Mouse (Mus musculus) CH12.LX (cell line): ENCODE measurements around the gene Rnf144a. TPM values are rescaled to one million over a fixed set of nuclear protein-coding genes. Genes with fewer than 3 reads are reported as not detected.
A peak's percentile ranks its signal among the peaks of the same experiment; 100 is the strongest.

Experiments
- DNase-seq: peaks from one replicate; pipeline ENCODE4 v3.0.0-alpha.2; 2013; ENCODE audit errors: extremely low read depth
- H3K27ac ChIP-seq: 2 replicates; pipeline ENCODE4 v1.5.1; 2012; ENCODE audit warnings: low read depth, mild to moderate bottlenecking, control low read depth, moderate library complexity; ENCODE audit not compliant: insufficient read depth
- H3K27me3 ChIP-seq: replicated peaks from 2 replicates; pipeline ENCODE3; 2012; ENCODE audit warnings: inconsistent platforms
- H3K36me3 ChIP-seq, 2 experiments: replicated peaks in 1 of 2; 2 replicates each; pipeline versions ENCODE3 to v1.6.1; 2012; ENCODE audit warnings: inconsistent platforms in 1 of 2, low read length in 1 of 2, mild to moderate bottlenecking in 1 of 2, mixed read lengths in 1 of 2, moderate library complexity in 1 of 2; ENCODE audit not compliant: control insufficient read depth in 1 of 2, insufficient read depth in 1 of 2
- H3K4me1 ChIP-seq, 2 experiments: 2 replicates each; pipeline ENCODE4 v1.6.1; 2012; ENCODE audit warnings: inconsistent platforms in 1 of 2, moderate library complexity in 1 of 2; ENCODE audit not compliant: insufficient read depth in 2 of 2, control insufficient read depth in 1 of 2
- H3K4me2 ChIP-seq: 2 replicates; pipeline ENCODE4 v1.6.1; 2012; ENCODE audit warnings: low read depth, mild to moderate bottlenecking, control low read depth; ENCODE audit not compliant: poor library complexity, insufficient read depth, severe bottlenecking
- H3K4me3 ChIP-seq, 3 experiments: fragments of 150-350 bp in 1 of 3; sonication (generic) in 1 of 3; replicated peaks in 1 of 3; 2 replicates each; pipeline versions ENCODE3 to v1.5.1; 2011 to 2012; ENCODE audit warnings: low read depth in 2 of 3, low read length in 2 of 3, mild to moderate bottlenecking in 2 of 3, moderate library complexity in 2 of 3, control low read depth in 1 of 3, improper control_type of control experiment in 1 of 3, inconsistent platforms in 1 of 3, mixed read lengths in 1 of 3; ENCODE audit not compliant: poor library complexity in 1 of 3
- H3K79me2 ChIP-seq: replicated peaks from 2 replicates; pipeline ENCODE4 v1.6.1; 2012; ENCODE audit warnings: mild to moderate bottlenecking, moderate library complexity; ENCODE audit not compliant: control insufficient read depth, poor library complexity, insufficient read depth, severe bottlenecking; ENCODE audit errors: extremely low read depth
- H3K9ac ChIP-seq: 2 replicates; pipeline ENCODE4 v1.6.1; 2012; ENCODE audit warnings: low read depth, mild to moderate bottlenecking, control low read depth, moderate library complexity; ENCODE audit not compliant: insufficient read depth
- H3K9me3 ChIP-seq: replicated peaks from 2 replicates; pipeline ENCODE3; 2012; ENCODE audit warnings: low read length, inconsistent platforms, mixed read lengths
- BHLHE40 ChIP-seq: IDR thresholded peaks from 2 replicates; pipeline ENCODE4 v1.6.1; 2011; ENCODE audit warnings: mild to moderate bottlenecking, low read depth, low read length, improper control_type of control experiment
- CTCF ChIP-seq, 2 experiments: IDR thresholded peaks in 1 of 2; conservative IDR thresholded peaks in 1 of 2; 2 replicates each; pipeline ENCODE4 v1.5.1; 2011 to 2012; ENCODE audit warnings: low read depth in 2 of 2, low read length in 2 of 2, improper control_type of control experiment in 1 of 2, inconsistent platforms in 1 of 2, mild to moderate bottlenecking in 1 of 2, moderate library complexity in 1 of 2
- EP300 ChIP-seq: IDR thresholded peaks from 2 replicates; pipeline ENCODE4 v1.6.1; 2011; ENCODE audit warnings: low read length, improper control_type of control experiment
- ETS1 ChIP-seq: conservative IDR thresholded peaks from 2 replicates; pipeline ENCODE4 v1.6.1; 2012; ENCODE audit warnings: low read depth, mild to moderate bottlenecking, inconsistent platforms, low read length, improper control_type of control experiment, moderate library complexity
- GABPA ChIP-seq: IDR thresholded peaks from 2 replicates; pipeline ENCODE4 v1.6.1; 2012; ENCODE audit warnings: low read depth, low read length, improper control_type of control experiment, inconsistent platforms; ENCODE audit not compliant: insufficient replicate concordance
- HCFC1 ChIP-seq: IDR thresholded peaks from 2 replicates; pipeline ENCODE4 v1.6.1; 2012; ENCODE audit warnings: low read depth, mild to moderate bottlenecking, inconsistent platforms, low read length, improper control_type of control experiment
- JUN ChIP-seq: IDR thresholded peaks from 2 replicates; pipeline ENCODE4 v1.6.1; 2011; ENCODE audit warnings: low read depth, mild to moderate bottlenecking, low read length, improper control_type of control experiment, moderate library complexity; ENCODE audit not compliant: insufficient read depth
- JUND ChIP-seq: conservative IDR thresholded peaks from 2 replicates; pipeline ENCODE4 v1.6.1; 2011; ENCODE audit warnings: low read depth, low read length, improper control_type of control experiment
- KAT2A ChIP-seq: IDR thresholded peaks from 2 replicates; pipeline ENCODE4 v1.6.1; 2012; ENCODE audit warnings: low read length, improper control_type of control experiment, inconsistent platforms; ENCODE audit not compliant: insufficient replicate concordance
- MAFK ChIP-seq: IDR thresholded peaks from 2 replicates; pipeline ENCODE4 v1.6.1; 2011; ENCODE audit warnings: low read length, improper control_type of control experiment; ENCODE audit not compliant: insufficient replicate concordance
- MAZ ChIP-seq: IDR thresholded peaks from 2 replicates; pipeline ENCODE4 v1.6.1; 2012; ENCODE audit warnings: low read depth, mild to moderate bottlenecking, inconsistent platforms, low read length, improper control_type of control experiment, moderate library complexity
- MEF2A ChIP-seq: IDR thresholded peaks from 2 replicates; pipeline ENCODE4 v1.6.1; 2014; ENCODE audit warnings: low read depth, mild to moderate bottlenecking, inconsistent platforms, low read length, improper control_type of control experiment, borderline replicate concordance
- MYC ChIP-seq: IDR thresholded peaks from 2 replicates; pipeline ENCODE4 v1.6.1; 2011; ENCODE audit warnings: low read depth, mild to moderate bottlenecking, improper control_type of control experiment, low read length
- NRF1 ChIP-seq: IDR thresholded peaks from 2 replicates; pipeline ENCODE4 v1.6.1; 2014; ENCODE audit warnings: low read depth, mild to moderate bottlenecking, inconsistent platforms, low read length, improper control_type of control experiment, moderate library complexity
- SIN3A ChIP-seq: IDR thresholded peaks from 2 replicates; pipeline ENCODE4 v1.6.1; 2012; ENCODE audit warnings: low read length, improper control_type of control experiment, inconsistent platforms
- ZKSCAN1 ChIP-seq: IDR thresholded peaks from 2 replicates; pipeline ENCODE4 v1.6.1; 2012; ENCODE audit warnings: low read depth, inconsistent platforms, low read length, improper control_type of control experiment, borderline replicate concordance
- ZMIZ1 ChIP-seq: IDR thresholded peaks from 2 replicates; pipeline ENCODE4 v1.6.1; 2012; ENCODE audit warnings: low read depth, mild to moderate bottlenecking, inconsistent platforms, low read length, improper control_type of control experiment
- dilution Hi-C: fragments of 300-500 bp; cut with MboI; formaldehyde crosslinking; loops from 2 replicates; pipeline ENCODE4 v1.14.3; 2020; ENCODE audit warnings: low sequenced_read_pairs; ENCODE audit not compliant: extremely low pct_unique_long_range_greater_than_20kb, extremely low pct_ligation_motif_present
- in situ Hi-C: fragments of 300-500 bp; cut with MboI; formaldehyde crosslinking; loops from 3 replicates; pipeline ENCODE4 v1.14.3; 2019; ENCODE audit warnings: low sequenced_read_pairs, low pct_ligation_motif_present, low pct_unique_long_range_greater_than_20kb, mixed read lengths
- polyA plus RNA-seq: library from polyadenylated mRNA; unstranded; fragments of >175 nt; gene quantifications from 2 replicates; pipeline ENCODE4 v1.2.1, GENCODE M21; 2012; ENCODE audit warnings: low read depth; ENCODE audit not compliant: insufficient read length
- total RNA-seq, 2 experiments: library from RNA; depleted of rRNA; stranded (reverse); fragments of 300-350 nt in 1 of 2; fragments of >200 nt in 1 of 2; gene quantifications; 2 replicates each; pipeline ENCODE4 v1.2.3; 2012 to 2014

The Rnf144a gene
- total RNA-seq (2012; rRNA removed) = 0.04 TPM in 2 replicates
- 0.18 and 0.52 TPM in 2 replicates for total RNA-seq (2014; rRNA removed)
- polyA plus RNA-seq = 0.57 and 0.64 TPM in 2 replicates

DNA sequence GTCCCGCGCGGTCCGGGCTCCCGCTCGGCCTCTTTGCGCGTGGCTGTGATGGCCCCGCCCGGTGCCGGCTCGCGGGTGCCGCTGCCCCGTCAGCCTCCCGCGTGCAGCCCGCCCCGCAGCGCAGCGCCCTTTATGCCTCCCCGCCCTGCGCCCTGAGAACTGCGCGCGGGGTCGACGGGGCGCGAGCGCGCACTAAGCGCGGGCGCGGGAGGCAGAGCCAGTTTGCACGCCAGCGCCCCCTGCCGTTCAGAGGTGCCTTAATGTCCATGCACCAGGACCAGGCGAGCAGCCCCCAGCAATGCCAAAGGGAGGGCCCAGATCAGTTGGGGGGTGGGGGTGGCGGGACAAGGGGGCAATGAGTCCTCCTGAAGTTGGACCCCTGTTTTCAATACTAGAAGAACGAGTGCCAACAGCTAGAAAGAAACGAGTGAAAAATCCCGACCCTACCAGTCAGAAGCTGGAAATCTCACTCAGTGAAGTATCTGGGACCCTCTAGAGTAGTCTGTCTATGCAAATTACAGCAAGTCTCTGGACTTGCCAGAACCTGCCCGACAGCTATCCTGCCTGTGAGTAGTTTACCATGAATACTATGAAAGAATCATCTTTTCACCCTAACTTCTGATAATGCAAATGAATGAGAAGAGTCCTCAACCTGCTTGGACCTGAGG, at the start of gene Rnf144a:
Gene Rnf144a (minus strand): TSS at position 151 of the 668 bp plus-strand sequence.
- Histone ChIP-seq H3K36me3 (no peaks in the 10 kb centered on the region), H3K9me3 (no peaks in the 10 kb centered on the region), H3K4me3 (peak within 1 kb of the TSS in 2 of 3 experiments; percentile 51 to 55), H3K4me2 (peak within 1 kb of the TSS; percentile 50), H3K27me3 (no peaks in the 10 kb centered on the region), H3K79me2 (no peaks in the 10 kb centered on the region), H3K9ac (no peak within 1 kb of the TSS), H3K4me1 (peaks cover 0 to 18% of the 10 kb centered on the region in 2 experiments; a peak in 2 of 4 replicates), H3K27ac (no peak within 1 kb of the TSS)
- in situ Hi-C loops (no loop called here), dilution Hi-C loops (no loop called here)
- peak in 1 of 2 experiments; percentile 50; a peak in 2 of 4 replicates for TF ChIP-seq CTCF (conservative IDR thresholded peaks at IDR 0.05 in 1 of 2, IDR thresholded peaks at IDR 0.05 in 1 of 2; ENCODE audit: low read depth in 2 of 2, low read length in 2 of 2)
- TF ChIP-seq NRF1 = 0 out of 2 replicates have a peak, but pooled peaks have one; percentile 39
- TF ChIP-seq ZKSCAN1 = no peak
- DNase-seq = peak; percentile 62

DNA sequence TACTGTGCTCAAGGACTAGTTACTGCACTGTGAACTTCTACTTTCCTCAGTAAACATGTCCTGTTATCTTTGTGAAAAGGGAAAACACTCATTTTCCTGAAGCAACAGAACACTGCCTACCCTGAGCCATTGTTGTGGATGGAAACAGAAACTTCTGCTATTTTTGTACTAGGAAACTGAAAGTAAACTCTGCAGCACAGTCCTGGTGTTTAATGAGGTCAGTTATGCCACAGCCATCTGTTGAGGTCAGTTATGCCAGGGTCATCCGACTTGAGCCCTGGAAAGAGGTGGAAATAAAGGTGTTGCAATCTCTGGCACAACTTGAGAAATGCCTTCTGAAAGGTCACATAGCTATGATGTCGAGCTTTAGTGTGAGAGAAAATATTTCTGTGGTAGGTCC, 45.0 kb upstream of the Rnf144a start:
- Histone ChIP-seq H3K9ac (no peak overlapping the region), H3K4me2 (no peak overlapping the region), H3K9me3 (no peaks in the 10 kb centered on the region), H3K4me3 (no peak overlapping the region), H3K27me3 (no peaks in the 10 kb centered on the region), H3K27ac (no peak overlapping the region), H3K79me2 (no peaks in the 10 kb centered on the region), H3K36me3 (no peaks in the 10 kb centered on the region), H3K4me1 (peaks cover 4 to 20% of the 10 kb centered on the region in 2 experiments)
- dilution Hi-C loops = no loop called here
- peak; percentile 72 for TF ChIP-seq ETS1
- TF ChIP-seq MEF2A = peak; percentile 87
- no peak for TF ChIP-seq HCFC1
- no peak for TF ChIP-seq GABPA
- TF ChIP-seq BHLHE40 = 0 out of 2 replicates have a peak, but pooled peaks have one; percentile 7
- TF ChIP-seq EP300 = peak; percentile 29; the same call in 1 of the 2 replicates
- in situ Hi-C loops = no loop called here
- peak; percentile 35 for DNase-seq

DNA sequence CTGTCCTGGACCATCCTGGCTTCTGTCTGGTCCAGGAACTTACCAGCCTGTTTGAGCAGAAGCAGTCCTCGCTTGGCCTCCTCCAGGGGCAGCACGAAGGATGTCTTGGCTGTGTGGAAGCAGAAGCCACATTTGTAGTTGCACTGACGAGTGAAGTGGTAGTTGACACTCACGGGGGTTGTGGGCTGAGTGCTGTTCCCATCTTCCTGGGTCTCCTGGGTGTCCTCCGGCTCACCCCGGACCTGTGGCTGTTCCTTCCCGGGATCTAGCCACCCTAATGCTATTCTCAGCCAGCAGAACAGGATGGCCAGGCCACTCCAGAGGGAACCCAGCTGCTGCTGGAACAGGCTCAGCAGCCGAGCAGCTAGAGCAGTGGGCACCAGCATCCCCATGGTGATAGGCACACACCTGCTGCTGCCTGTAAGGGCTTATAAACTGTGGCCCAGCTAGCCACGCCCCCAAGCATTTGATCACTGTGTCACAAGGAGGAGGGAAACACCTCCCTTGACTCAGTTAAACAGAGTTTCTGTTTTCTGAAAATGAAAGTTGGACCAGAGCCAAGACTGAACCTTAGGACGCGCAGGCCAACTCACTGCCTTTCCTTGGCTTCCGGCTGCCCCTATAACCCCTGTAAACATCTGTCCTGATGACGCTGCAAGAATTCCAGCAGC, 41.1 kb upstream of the Rnf144a start, which contains the start of gene Rsad2:
Gene Rsad2 (minus strand): TSS at position 425 of the 671 bp plus-strand sequence.
- Histone ChIP-seq H3K9ac (no peak within 1 kb of the TSS), H3K4me3 (no peak within 1 kb of the TSS), H3K27me3 (no peaks in the 10 kb centered on the region), H3K9me3 (no peaks in the 10 kb centered on the region), H3K4me2 (peak within 1 kb of the TSS; percentile 30; the same call in 1 of the 2 replicates), H3K27ac (no peak within 1 kb of the TSS), H3K36me3 (no peaks in the 10 kb centered on the region), H3K4me1 (peaks cover 4 to 20% of the 10 kb centered on the region in 2 experiments), H3K79me2 (no peaks in the 10 kb centered on the region)
- in situ Hi-C loops (no loop called here), dilution Hi-C loops (no loop called here)
- TF ChIP-seq JUN = no peak
- no peak for TF ChIP-seq ZMIZ1
- TF ChIP-seq SIN3A = no peak
- no peak for TF ChIP-seq ZKSCAN1
- TF ChIP-seq MAZ = no peak
- no peak for TF ChIP-seq KAT2A
- no peak for TF ChIP-seq JUND
- TF ChIP-seq ETS1 = no peak
- no peak for TF ChIP-seq MYC
- no peak for TF ChIP-seq MAFK
- peak; percentile 51 for DNase-seq
